Mouse (Mus musculus) small intestine, adult 2 months (tissue): ENCODE measurements around the gene Defb48.

Experiments
- CTCF ChIP-seq: fragments of 200-500 bp; IDR thresholded peaks from 2 replicates; pipeline ENCODE4 v1.5.1; 2012; ENCODE audit warnings: low read depth, mild to moderate bottlenecking, control low read depth, inconsistent platforms, low read length, moderate library complexity, mixed read lengths; ENCODE audit not compliant: insufficient replicate concordance, insufficient read length; ENCODE audit errors: extremely low read depth
- POLR2A ChIP-seq: fragments of 200-500 bp; IDR thresholded peaks from 2 replicates; pipeline ENCODE4 v1.6.1; 2012; ENCODE audit warnings: low read depth, mild to moderate bottlenecking, control low read depth, inconsistent platforms, low read length, moderate library complexity

- no peak for TF ChIP-seq CTCF
- no peak for TF ChIP-seq POLR2A
These were observed 48.9 kb downstream of the Defb48 start for GRCm38 (mm10) chr14:62935361-62935760.
